Mouse (Mus musculus): ENCODE data around the gene Cnih4.

- TF ChIP-seq POLR2A (IDR thresholded peaks at IDR 0.05; ENCODE audit: borderline replicate concordance, insufficient read depth, low read length) (no peak), CTCF (IDR thresholded peaks at IDR 0.05; ENCODE audit: borderline replicate concordance, insufficient read depth, low read depth, low read length) (no peak)
Observed at GRCm38 (mm10) chr1:181151541-181151940, 7.0 kb downstream of the Cnih4 start.

Measured in cerebellum, adult 2 months (tissue).